Mouse (Mus musculus) olfactory bulb, adult 2 months (tissue): Measurements from ENCODE around the gene Slc25a14. TPM values are rescaled to one million over a fixed set of nuclear protein-coding genes. Genes with fewer than 3 reads are reported as not detected.
A peak's percentile ranks its signal among the peaks of the same experiment; 100 is the strongest.

Source experiments
- H3K27ac ChIP-seq: fragments of 200-500 bp; 2 replicates; pipeline ENCODE4 v1.5.1; 2012; ENCODE audit warnings: low read depth, low read length; ENCODE audit not compliant: insufficient read depth
- H3K4me1 ChIP-seq: fragments of 200-500 bp; 2 replicates; pipeline ENCODE4 v1.6.1; 2012; ENCODE audit warnings: low read length; ENCODE audit not compliant: control insufficient read depth, insufficient read depth
- H3K4me3 ChIP-seq: fragments of 200-500 bp; 2 replicates; pipeline ENCODE4 v1.5.1; 2012; ENCODE audit warnings: mild to moderate bottlenecking, low read depth, low read length, moderate library complexity; ENCODE audit not compliant: insufficient read depth
- CTCF ChIP-seq: fragments of 200-500 bp; IDR thresholded peaks from 2 replicates; pipeline ENCODE4 v1.5.1; 2012; ENCODE audit warnings: low read depth, mild to moderate bottlenecking, low read length, moderate library complexity; ENCODE audit not compliant: insufficient read depth
- POLR2A ChIP-seq: fragments of 200-500 bp; IDR thresholded peaks from 2 replicates; pipeline ENCODE4 v1.6.1; 2012; ENCODE audit warnings: mild to moderate bottlenecking, low read depth, low read length, moderate library complexity; ENCODE audit not compliant: insufficient read depth
- WGBS: fragments of 180-500 bp; shearing (Covaris S2); methylation state at CpG from one replicate; pipeline ENCODE4 v1.1.7; 2018; 5-methylcytosine and 5-hydroxymethylcytosine counted together
- polyA plus RNA-seq: library from polyadenylated mRNA; stranded (reverse); fragments of >200 nt; gene quantifications from 2 replicates; pipeline ENCODE4 v1.2.4, GENCODE M21; 2012; ENCODE audit warnings: low replicate concordance; ENCODE audit not compliant: missing spikeins, insufficient read depth, insufficient read length

Gene Slc25a14
- polyA plus RNA-seq, 1 experiment = not detected

DNA sequence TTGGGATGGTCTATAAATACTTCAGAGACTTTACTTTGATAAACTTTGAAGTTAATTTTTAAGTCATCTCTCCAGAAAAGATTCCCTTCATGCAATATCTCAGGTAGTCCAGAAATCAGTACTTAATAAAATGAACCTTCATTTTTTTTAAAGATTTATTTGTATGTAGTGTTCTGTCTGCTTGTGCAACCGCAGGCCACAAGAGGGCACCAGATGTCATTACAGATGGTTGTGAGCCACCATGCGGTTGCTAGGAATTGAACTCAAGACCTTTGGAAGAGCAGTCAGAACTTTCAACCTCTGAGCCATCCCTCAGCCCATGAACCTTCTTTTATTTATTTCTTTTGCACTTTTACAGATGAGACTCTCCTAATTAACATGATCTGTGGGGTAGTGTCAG lies 13.8 kb downstream of the Slc25a14 start:
- WGBS = 68% methylated on average over 2 of the region's 2 CpGs
- no peaks in the 10 kb centered on the region for H3K4me1 ChIP-seq
- no peak overlapping the region for H3K27ac ChIP-seq
- no peak overlapping the region for H3K4me3 ChIP-seq
- TF ChIP-seq POLR2A = no peak

DNA sequence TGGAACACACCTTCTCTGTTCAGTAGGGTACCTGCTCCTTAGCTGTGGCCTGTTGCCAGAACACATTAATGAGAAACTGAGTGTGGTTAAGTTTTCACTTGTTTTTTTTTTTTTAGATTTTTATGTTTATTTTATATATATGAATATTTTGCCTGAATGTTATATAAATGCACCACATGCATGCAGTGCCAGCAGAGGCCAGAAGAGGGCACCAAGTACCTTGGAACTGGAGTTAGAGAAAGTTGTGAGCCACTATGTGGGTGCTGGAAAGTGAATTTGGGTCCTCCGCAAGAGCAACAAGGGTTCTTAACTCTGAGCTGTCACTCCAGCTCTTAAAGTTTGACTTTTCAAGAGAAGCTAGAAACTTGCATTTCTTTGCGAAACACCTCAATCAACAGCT lies 20.9 kb downstream of the Slc25a14 start:
- Histone ChIP-seq H3K4me1 (no peaks in the 10 kb centered on the region), H3K4me3 (no peak overlapping the region), H3K27ac (no peak overlapping the region)
- no peak for TF ChIP-seq CTCF
- 93% methylated on average over 2 of the region's 2 CpGs for WGBS

GRCm38 (mm10) chrX:48666807-48667206 lies 43.6 kb downstream of the Slc25a14 start:
- WGBS = 35% methylated on average over 6 of the region's 6 CpGs
- no peak overlapping the region for H3K4me3 ChIP-seq
- TF ChIP-seq POLR2A (no peak), CTCF (no peak)

GRCm38 (mm10) chrX:48669588-48669987 lies 46.4 kb downstream of the Slc25a14 start:
- no peak overlapping the region for H3K27ac ChIP-seq
- WGBS = 71% methylated on average over 3 of the region's 3 CpGs
- H3K4me1 ChIP-seq = no peaks in the 10 kb centered on the region
- no peak for TF ChIP-seq POLR2A
- no peak for TF ChIP-seq CTCF
- no peak overlapping the region for H3K4me3 ChIP-seq

More at GRCm38 (mm10) chrX:48666807-48667206, 43.6 kb downstream of the Slc25a14 start:
- H3K27ac ChIP-seq = no peak overlapping the region
- H3K4me1 ChIP-seq = no peaks in the 10 kb centered on the region

GRCm38 (mm10) chrX:48671714-48672113 lies 48.5 kb downstream of the Slc25a14 start:
- no peaks in the 10 kb centered on the region for H3K4me1 ChIP-seq
- TF ChIP-seq POLR2A = no peak
- TF ChIP-seq CTCF = no peak
- H3K4me3 ChIP-seq = no peak overlapping the region
- H3K27ac ChIP-seq = no peak overlapping the region
- WGBS = 67% methylated on average over 3 of the region's 3 CpGs

- H3K27ac ChIP-seq = no peak within 1 kb of the TSS
- 55% methylated on average over 4 of the region's 4 CpGs for WGBS
- H3K4me1 ChIP-seq = no peaks in the 10 kb centered on the region
- no peak for TF ChIP-seq POLR2A
- TF ChIP-seq CTCF = no peak
- H3K4me3 ChIP-seq = no peak within 1 kb of the TSS
These were observed 51.0 kb downstream of the Slc25a14 start, which contains the start of gene Gpr119 for GRCm38 (mm10) chrX:48674171-48674570. Gpr119 (minus strand) TSS chrX:48674478.

GRCm38 (mm10) chrX:48683451-48683850 lies 60.2 kb downstream of the Slc25a14 start:
- Histone ChIP-seq H3K27ac (no peak overlapping the region), H3K4me1 (no peaks in the 10 kb centered on the region), H3K4me3 (no peak overlapping the region)
- 12% methylated on average over 3 of the region's 3 CpGs for WGBS
- TF ChIP-seq CTCF (no peak), POLR2A (no peak)

DNA sequence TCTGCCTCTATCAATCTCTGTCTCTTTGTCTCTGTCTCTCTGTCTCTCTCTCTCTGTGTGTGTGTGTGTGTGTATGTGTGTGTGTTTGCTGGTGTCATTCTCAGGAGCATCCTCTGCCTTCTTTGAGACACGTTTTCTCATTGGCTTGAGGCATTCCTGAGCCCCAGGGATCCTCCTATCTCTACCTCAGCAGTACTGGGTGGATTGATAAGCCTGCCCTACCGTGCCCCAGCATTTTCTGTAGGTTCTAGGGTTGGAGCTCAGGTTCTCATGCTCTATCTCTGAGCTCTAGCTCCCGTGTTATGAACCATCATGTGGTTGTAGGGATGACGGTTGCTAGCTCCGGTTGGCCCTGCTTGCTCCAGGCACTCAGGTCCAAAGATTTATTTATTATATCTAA lies 60.6 kb downstream of the Slc25a14 start:
- no peak for TF ChIP-seq CTCF
- no peak for TF ChIP-seq POLR2A
- Histone ChIP-seq H3K4me3 (no peak overlapping the region), H3K4me1 (no peaks in the 10 kb centered on the region), H3K27ac (no peak overlapping the region)
- 80% methylated on average over 5 of the region's 5 CpGs for WGBS

- Histone ChIP-seq H3K27ac (no peak overlapping the region), H3K4me3 (peak overlapping the region; percentile 65), H3K4me1 (peaks cover 4% of the 10 kb centered on the region; the same call in 1 of the 2 replicates)
- WGBS = 5% methylated on average over 6 of the region's 6 CpGs
- no peak for TF ChIP-seq POLR2A
These were observed 71.2 kb downstream of the Slc25a14 start for GRCm38 (mm10) chrX:48694460-48694859.

- H3K27ac ChIP-seq = no peak within 1 kb of the TSS
- TF ChIP-seq POLR2A (no peak), CTCF (no peak)
- WGBS = 14% methylated on average over 41 of the region's 42 CpGs
These were observed 71.7 kb downstream of the Slc25a14 start, which contains the start of gene Rbmx2 for GRCm38 (mm10) chrX:48694864-48695371. Rbmx2 (plus strand) TSS chrX:48695004.

More at GRCm38 (mm10) chrX:48694864-48695371, 71.7 kb downstream of the Slc25a14 start, which contains the start of gene Rbmx2:
- H3K4me3 ChIP-seq = peak within 1 kb of the TSS; percentile 65
- peaks cover 4% of the 10 kb centered on the region; the same call in 1 of the 2 replicates for H3K4me1 ChIP-seq
